Mouse (Mus musculus) kidney, embryonic 14.5 days (tissue): ENCODE results near the gene Etnk1. TPM values are rescaled to one million over a fixed set of nuclear protein-coding genes. Genes with fewer than 3 reads are reported as not detected.

Experiments
- ATAC-seq: fragments of 200-750 bp; cut with Nextera tagmentation; 2 replicates; pipeline ENCODE4 v1.8.0; 2017; ENCODE audit warnings: moderate number of reproducible peaks, mild to moderate bottlenecking, moderate TSS enrichment, moderate library complexity; ENCODE audit not compliant: low FRiP score, low TSS enrichment
- H3K27ac ChIP-seq: fragments of 300-500 bp; sonication (generic); 2 replicates; pipeline ENCODE4 v1.5.1; 2014; ENCODE audit warnings: low read depth, mild to moderate bottlenecking, low read length, moderate library complexity, mixed read lengths
- H3K27me3 ChIP-seq: fragments of 300-500 bp; sonication (generic); 2 replicates; pipeline ENCODE4 v1.6.1; 2014; ENCODE audit warnings: mild to moderate bottlenecking, low read length; ENCODE audit not compliant: control insufficient read depth, insufficient read depth
- H3K36me3 ChIP-seq: fragments of 300-500 bp; sonication (generic); 2 replicates; pipeline ENCODE4 v1.6.1; 2014; ENCODE audit warnings: low read length, mixed read lengths; ENCODE audit not compliant: control insufficient read depth, insufficient read depth
- H3K4me1 ChIP-seq: fragments of 300-500 bp; sonication (generic); 2 replicates; pipeline ENCODE4 v1.6.1; 2014; ENCODE audit warnings: low read length, mixed read lengths; ENCODE audit not compliant: control insufficient read depth, insufficient read depth
- H3K4me2 ChIP-seq: fragments of 300-500 bp; sonication (generic); replicated peaks from 2 replicates; pipeline ENCODE4 v1.6.1; 2014; ENCODE audit warnings: low read depth, mild to moderate bottlenecking, low read length
- H3K4me3 ChIP-seq: fragments of 300-500 bp; sonication (generic); 2 replicates; pipeline ENCODE4 v1.5.1; 2014; ENCODE audit warnings: mild to moderate bottlenecking, low read length
- H3K9ac ChIP-seq: fragments of 300-500 bp; sonication (generic); 2 replicates; pipeline ENCODE4 v1.6.1; 2014; ENCODE audit warnings: low read depth, mild to moderate bottlenecking, low read length, moderate library complexity
- H3K9me3 ChIP-seq: fragments of 300-500 bp; sonication (generic); 2 replicates; pipeline ENCODE4 v1.6.1; 2016; ENCODE audit warnings: low read length; ENCODE audit not compliant: control insufficient read depth
- WGBS: fragments of 180-500 bp; shearing (Covaris S2); extraction: QIAGEN DNeasy Blood & Tissue Kit; methylation state at CpG from one replicate; pipeline ENCODE4 v1.1.7; 2014; 5-methylcytosine and 5-hydroxymethylcytosine counted together
- polyA plus RNA-seq: library from polyadenylated mRNA; unstranded; fragments of >200 nt; fragmentation: Nextera tagmentation; extraction: Ambion mirVana; gene quantifications from 2 replicates; pipeline ENCODE4 v1.2.1, GENCODE M21; 2014

Gene Etnk1
- 19.7 and 33.1 TPM in 2 replicates for polyA plus RNA-seq

- Histone ChIP-seq H3K4me3 (peak within 1 kb of the TSS; percentile 86), H3K9ac (peak within 1 kb of the TSS; percentile 91), H3K27me3 (no peaks in the 10 kb centered on the region), H3K4me2 (peak within 1 kb of the TSS; percentile 86), H3K4me1 (peaks cover 27% of the 10 kb centered on the region), H3K27ac (peak within 1 kb of the TSS; percentile 71), H3K36me3 (peaks cover 5% of the 10 kb centered on the region; the same call in 1 of the 2 replicates), H3K9me3 (no peaks in the 10 kb centered on the region)
- WGBS = under 1% methylated on average over 59 of the region's 81 CpGs
- ATAC-seq = peak; percentile 97
These were observed at the start of gene Etnk1 for GRCm38 (mm10) chr6:143166452-143167357. Gene Etnk1, plus strand, starts transcription at chr6:143167221.

- no peak for ATAC-seq
- H3K9ac ChIP-seq = no peak overlapping the region
- H3K9me3 ChIP-seq = no peaks in the 10 kb centered on the region
- WGBS = 90% methylated on average over 6 of the region's 6 CpGs
- H3K27ac ChIP-seq = no peak overlapping the region
- no peak overlapping the region for H3K4me3 ChIP-seq
- peaks cover 5% of the 10 kb centered on the region; the same call in 1 of the 2 replicates for H3K4me1 ChIP-seq
- no peaks in the 10 kb centered on the region for H3K27me3 ChIP-seq
- no peaks in the 10 kb centered on the region for H3K36me3 ChIP-seq
- H3K4me2 ChIP-seq = no peak overlapping the region
These were observed 47.7 kb upstream of the Etnk1 start for GRCm38 (mm10) chr6:143119325-143119724.

GRCm38 (mm10) chr6:143125721-143126120, 41.3 kb upstream of the Etnk1 start:
- Histone ChIP-seq H3K9me3 (no peaks in the 10 kb centered on the region), H3K27me3 (no peaks in the 10 kb centered on the region), H3K4me1 (no peaks in the 10 kb centered on the region), H3K4me2 (no peak overlapping the region), H3K36me3 (no peaks in the 10 kb centered on the region), H3K27ac (no peak overlapping the region), H3K4me3 (no peak overlapping the region), H3K9ac (no peak overlapping the region)
- ATAC-seq = no peak

- Histone ChIP-seq H3K9me3 (no peaks in the 10 kb centered on the region), H3K4me3 (no peak overlapping the region), H3K36me3 (no peaks in the 10 kb centered on the region), H3K27me3 (no peaks in the 10 kb centered on the region), H3K9ac (no peak overlapping the region), H3K4me2 (no peak overlapping the region), H3K4me1 (no peaks in the 10 kb centered on the region), H3K27ac (no peak overlapping the region)
- WGBS = 90% methylated on average over 7 of the region's 7 CpGs
- no peak for ATAC-seq
These were observed 37.6 kb upstream of the Etnk1 start for GRCm38 (mm10) chr6:143129466-143129865.

- whole genome bisulfite sequencing = 69% methylated on average over 3 of the region's 3 CpGs
- Histone ChIP-seq H3K9me3 (no peaks in the 10 kb centered on the region), H3K4me1 (no peaks in the 10 kb centered on the region), H3K36me3 (no peaks in the 10 kb centered on the region), H3K9ac (no peak overlapping the region), H3K27ac (no peak overlapping the region), H3K4me3 (no peak overlapping the region), H3K4me2 (no peak overlapping the region), H3K27me3 (no peaks in the 10 kb centered on the region)
- ATAC-seq = no peak
These were observed 37.1 kb upstream of the Etnk1 start for GRCm38 (mm10) chr6:143129952-143130351.

GRCm38 (mm10) chr6:143130411-143130810, 36.6 kb upstream of the Etnk1 start:
- Histone ChIP-seq H3K27me3 (no peaks in the 10 kb centered on the region), H3K36me3 (no peaks in the 10 kb centered on the region), H3K4me1 (no peaks in the 10 kb centered on the region), H3K27ac (no peak overlapping the region), H3K4me2 (no peak overlapping the region), H3K4me3 (no peak overlapping the region), H3K9ac (no peak overlapping the region), H3K9me3 (no peaks in the 10 kb centered on the region)
- 75% methylated on average over 4 of the region's 4 CpGs for WGBS
- no peak for ATAC-seq

- no peak overlapping the region for H3K4me3 ChIP-seq
- no peak for ATAC-seq
- no peak overlapping the region for H3K9ac ChIP-seq
- H3K4me2 ChIP-seq = no peak overlapping the region
- no peaks in the 10 kb centered on the region for H3K4me1 ChIP-seq
- H3K27me3 ChIP-seq = no peaks in the 10 kb centered on the region
- WGBS = 60% methylated on average over 6 of the region's 6 CpGs
- no peaks in the 10 kb centered on the region for H3K9me3 ChIP-seq
- H3K36me3 ChIP-seq = no peaks in the 10 kb centered on the region
- no peak overlapping the region for H3K27ac ChIP-seq
These were observed 34.9 kb upstream of the Etnk1 start for GRCm38 (mm10) chr6:143131895-143132652.

- Histone ChIP-seq H3K4me2 (no peak overlapping the region), H3K4me1 (no peaks in the 10 kb centered on the region), H3K9me3 (no peaks in the 10 kb centered on the region), H3K27ac (no peak overlapping the region), H3K36me3 (no peaks in the 10 kb centered on the region), H3K9ac (no peak overlapping the region), H3K27me3 (no peaks in the 10 kb centered on the region), H3K4me3 (no peak overlapping the region)
- 97% methylated on average over 2 of the region's 2 CpGs for WGBS
- ATAC-seq = no peak
These were observed 33.9 kb upstream of the Etnk1 start for GRCm38 (mm10) chr6:143133150-143133549.

GRCm38 (mm10) chr6:143135097-143135496, 31.9 kb upstream of the Etnk1 start:
- no peak overlapping the region for H3K27ac ChIP-seq
- no peaks in the 10 kb centered on the region for H3K4me1 ChIP-seq
- H3K4me3 ChIP-seq = no peak overlapping the region
- H3K9ac ChIP-seq = no peak overlapping the region
- ATAC-seq = no peak
- no peak overlapping the region for H3K4me2 ChIP-seq
- WGBS = 89% methylated on average over 13 of the region's 13 CpGs
- no peaks in the 10 kb centered on the region for H3K27me3 ChIP-seq
- H3K36me3 ChIP-seq = no peaks in the 10 kb centered on the region
- no peaks in the 10 kb centered on the region for H3K9me3 ChIP-seq
